Mouse (Mus musculus) retina, postnatal 1 day (tissue): ENCODE measurements at regions not wholly inside any gene's neighbourhood (a gene's known extent, or its start where the extent isn't known, plus 50 kb on each side); places are given as distances from the start of the nearest gene placed in this dataset.
"Not testable (repeated sequence)": the region's sequence is repeated elsewhere in the genome, so short reads cannot be mapped to it uniquely, and the experiment has no call there.

Experiments used
- DNase-seq: peaks from one replicate; pipeline ENCODE4 v3.0.0-alpha.2; 2012

GRCm38 (mm10) chr3:120477232-120477631 lies 693.0 kb upstream of the Ptbp2 start:
- no peak for DNase-seq

DNA sequence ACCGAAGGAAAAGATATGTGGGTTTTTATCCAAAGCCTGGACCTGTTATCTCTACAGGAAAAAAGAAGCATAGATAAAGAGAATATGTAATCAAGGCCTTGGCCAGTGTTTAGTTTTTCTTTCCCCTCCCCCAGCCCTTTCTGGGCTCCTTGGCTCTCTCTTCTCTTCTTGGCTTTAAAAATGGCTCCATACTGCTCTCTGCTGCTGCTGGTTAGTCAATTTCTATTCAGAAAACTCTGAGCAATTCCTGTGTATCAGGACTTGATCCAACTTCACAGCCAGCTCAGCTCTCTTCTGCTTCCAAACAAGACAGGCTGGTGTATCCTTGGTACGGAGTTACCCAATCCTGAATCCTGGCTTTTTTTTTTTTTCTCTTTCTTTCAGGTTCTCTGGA lies 689.4 kb upstream of the Ptbp2 start:
- peak; percentile 55 for DNase-seq

DNA sequence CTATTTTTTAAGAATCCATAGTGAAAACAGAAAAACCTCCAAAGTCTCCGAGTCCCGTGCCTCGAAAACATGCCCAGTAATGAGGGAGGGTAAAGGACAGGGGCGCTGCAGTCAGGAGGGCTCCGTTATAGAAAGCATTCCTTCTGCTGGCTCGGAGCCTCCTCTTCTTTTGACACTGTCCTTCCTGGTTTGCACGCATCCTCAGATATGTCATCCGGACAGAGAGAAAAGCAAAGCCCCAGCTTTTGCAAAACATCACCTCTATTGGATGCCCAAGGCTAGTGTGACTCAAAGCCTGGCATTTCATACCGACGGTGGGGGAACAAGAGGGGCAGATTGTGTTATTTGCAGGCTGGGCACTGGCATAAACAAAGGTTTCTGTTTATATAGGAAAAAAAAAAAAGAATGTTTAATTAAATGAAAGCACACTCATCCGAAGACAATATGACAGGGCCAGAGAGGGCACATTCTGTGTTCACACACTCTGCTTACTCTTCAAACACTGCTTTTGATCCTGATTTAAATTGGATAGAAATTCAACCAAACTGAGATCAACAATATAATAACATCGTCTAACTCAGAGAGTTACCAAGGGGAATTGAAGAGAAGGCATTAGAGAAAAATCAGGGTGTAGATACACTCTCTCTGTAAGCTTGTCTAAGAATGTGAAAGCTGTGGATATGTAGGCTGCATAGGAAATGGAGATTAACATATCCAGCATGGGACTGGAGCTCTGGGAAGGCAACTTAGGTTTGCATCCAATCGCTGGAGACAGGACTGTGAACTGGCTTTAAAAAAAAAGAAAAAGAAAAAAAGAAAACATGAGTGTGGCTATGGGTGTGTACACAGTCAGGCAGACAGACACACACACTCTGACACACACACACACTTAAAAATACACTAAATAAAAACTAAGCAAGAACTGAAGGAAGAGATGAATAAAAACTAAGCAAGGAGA lies 688.7 kb upstream of the Ptbp2 start:
- peak; percentile 57 for DNase-seq

- DNase-seq: no peak
Measured at GRCm38 (mm10) chr3:120471878-120472444, 687.7 kb upstream of the Ptbp2 start.

GRCm38 (mm10) chr3:120468887-120469286 lies 684.6 kb upstream of the Ptbp2 start:
- DNase-seq: no peak

- DNase-seq: peak; percentile 2
Measured at GRCm38 (mm10) chr3:120460717-120461116, 676.5 kb upstream of the Ptbp2 start.

DNA sequence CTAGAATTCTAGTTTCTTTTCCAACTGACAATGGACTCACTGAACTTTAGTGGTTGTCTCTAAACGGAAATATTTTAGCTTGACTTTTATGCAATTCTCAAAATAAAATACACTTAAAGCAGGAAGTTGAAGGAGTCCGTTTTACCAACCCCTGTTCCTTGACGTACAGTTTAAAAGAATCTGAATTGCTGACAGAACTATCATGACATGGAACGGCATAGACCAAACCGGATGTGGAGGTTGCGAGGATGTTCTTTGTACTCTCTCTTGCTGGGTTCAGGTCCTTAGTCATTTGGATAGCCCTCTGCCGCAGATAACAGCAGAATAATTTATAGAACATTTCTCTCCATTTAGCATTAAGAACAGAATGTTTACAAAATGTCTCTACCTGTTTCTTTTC lies 673.6 kb upstream of the Ptbp2 start:
- no peak for DNase-seq

DNA sequence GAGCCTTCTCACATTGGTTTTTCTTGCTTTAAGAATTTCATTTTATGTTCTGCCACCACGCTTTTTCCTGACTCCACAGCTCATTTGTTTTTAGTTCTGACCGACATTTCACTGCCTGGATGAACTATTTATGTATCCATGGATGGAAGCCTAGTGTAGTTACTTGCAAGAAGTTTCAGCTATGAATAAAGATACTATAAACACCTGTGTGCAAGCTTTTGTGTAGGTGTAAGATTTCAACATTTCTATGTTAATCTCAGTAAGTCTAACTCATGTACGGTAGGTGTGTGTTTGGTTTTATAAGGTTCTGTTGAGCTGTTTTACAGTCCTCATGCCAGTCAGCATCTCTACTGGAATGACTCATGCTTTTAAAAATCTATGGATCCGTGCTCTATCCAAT lies 656.9 kb upstream of the Ptbp2 start:
- DNase-seq: no peak

DNA sequence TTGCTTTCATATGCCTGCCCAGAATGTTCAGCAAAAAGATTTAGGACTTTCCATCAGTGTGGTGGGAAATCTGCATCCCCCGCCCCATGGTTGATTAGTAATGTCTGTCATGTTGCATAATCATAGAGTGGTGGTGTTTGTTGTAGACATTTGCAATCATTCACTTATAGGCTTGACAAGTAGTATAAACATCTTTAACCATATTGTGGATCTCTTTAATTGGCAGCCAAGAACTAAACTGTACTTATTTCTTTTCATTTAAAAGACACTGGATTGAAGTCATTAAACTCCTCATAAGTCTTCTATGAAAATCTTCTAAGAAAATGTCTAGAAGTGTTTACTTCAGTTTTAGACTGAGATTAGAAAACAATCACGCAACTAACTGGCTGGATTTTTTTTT lies 646.0 kb upstream of the Ptbp2 start:
- no peak for DNase-seq

DNA sequence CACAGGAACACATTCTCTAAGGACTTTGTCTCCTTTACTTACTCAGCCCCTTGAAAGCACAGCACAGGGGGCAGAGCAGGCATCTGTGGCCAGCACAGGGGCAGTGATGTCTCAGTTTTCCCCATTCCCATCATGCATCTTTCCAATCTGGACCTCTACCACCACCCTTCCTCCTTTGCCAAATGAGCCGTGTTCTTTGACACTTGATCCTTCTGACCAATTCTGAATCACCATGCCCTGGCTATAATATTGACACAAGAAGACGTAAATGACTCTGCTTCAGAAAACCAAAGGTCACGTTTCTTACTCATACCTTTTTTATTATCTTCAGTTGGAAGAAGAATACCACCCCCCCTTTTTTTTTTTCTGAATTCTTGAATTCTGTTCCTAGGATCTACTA lies 632.4 kb upstream of the Ptbp2 start:
- no peak for DNase-seq

DNA sequence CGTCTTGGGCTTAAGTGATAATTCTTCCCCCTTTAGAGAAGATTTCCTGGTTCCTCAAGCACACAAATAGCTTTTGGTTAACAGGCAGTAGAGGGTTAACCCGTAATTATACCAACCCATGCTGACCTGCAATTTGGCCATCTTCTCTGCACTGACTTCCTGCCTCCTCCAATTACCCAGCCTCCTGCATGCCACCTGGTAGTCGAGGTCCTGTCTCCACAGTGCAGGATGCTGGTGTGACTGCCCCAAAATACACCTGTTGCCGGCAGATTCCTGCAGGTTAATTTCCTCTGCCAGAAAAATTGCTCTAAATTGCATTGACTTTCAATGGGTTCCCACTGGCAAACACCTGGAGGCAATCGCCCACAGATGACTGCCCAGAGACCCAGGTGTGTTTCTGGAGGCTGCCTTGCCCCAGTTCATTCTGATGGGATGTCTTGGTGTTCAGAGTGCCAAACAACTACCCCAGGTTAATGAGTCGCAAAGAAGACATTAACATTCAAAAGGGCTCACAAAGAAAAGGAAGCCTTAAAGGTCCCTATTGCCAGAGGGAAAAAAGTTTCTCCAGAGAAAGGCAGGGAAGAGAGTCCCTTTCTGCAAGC lies 591.5 kb upstream of the Ptbp2 start:
- DNase-seq: no peak

DNA sequence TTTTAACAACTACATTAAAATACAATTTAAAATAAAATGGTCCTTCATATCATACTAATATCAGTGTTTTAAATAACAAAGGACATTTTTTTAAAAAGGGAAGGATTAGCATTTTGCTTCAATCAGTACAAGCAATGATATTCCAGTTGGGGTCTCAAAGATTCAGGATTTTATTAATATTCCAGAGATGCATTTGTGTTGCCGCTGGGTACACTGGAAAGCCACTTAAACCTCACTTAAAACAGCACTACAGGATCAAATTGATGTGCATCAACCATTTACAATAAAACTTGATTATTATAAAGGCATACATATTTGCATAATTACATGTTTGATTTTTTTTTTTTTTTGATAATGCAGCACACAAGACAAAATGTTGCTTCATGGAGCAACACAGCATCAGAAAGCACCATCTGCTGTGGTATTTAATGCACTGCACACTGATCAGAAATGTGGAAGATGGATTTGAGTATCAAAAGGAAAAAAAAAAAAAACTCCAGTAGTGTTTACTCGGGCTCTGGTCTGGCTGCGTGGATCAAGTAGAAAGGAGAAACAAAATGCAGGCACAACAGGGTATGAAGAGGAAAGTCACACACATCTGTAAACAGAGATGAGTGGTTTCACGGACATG lies 558.6 kb upstream of the Ptbp2 start:
- DNase-seq: no peak

DNA sequence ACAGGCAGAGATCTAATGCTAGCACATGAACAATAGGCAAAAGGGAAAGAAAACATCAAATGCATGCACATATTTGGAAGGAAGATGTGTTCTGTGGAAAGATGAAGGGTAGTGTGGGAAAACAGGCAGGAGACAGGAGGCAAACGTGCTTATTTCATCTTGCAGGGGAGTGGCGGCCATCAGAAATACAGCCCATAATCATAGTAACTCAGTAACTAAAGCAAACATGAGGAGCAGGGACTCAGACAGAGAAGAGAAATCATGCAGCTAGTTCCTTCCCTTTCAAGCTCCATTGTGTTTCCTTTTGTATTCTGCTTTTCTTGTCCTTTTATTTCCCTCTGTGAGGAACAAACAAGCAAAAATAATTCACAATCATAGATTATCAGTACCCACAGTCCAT lies 557.6 kb upstream of the Ptbp2 start:
- no peak for DNase-seq

DNA sequence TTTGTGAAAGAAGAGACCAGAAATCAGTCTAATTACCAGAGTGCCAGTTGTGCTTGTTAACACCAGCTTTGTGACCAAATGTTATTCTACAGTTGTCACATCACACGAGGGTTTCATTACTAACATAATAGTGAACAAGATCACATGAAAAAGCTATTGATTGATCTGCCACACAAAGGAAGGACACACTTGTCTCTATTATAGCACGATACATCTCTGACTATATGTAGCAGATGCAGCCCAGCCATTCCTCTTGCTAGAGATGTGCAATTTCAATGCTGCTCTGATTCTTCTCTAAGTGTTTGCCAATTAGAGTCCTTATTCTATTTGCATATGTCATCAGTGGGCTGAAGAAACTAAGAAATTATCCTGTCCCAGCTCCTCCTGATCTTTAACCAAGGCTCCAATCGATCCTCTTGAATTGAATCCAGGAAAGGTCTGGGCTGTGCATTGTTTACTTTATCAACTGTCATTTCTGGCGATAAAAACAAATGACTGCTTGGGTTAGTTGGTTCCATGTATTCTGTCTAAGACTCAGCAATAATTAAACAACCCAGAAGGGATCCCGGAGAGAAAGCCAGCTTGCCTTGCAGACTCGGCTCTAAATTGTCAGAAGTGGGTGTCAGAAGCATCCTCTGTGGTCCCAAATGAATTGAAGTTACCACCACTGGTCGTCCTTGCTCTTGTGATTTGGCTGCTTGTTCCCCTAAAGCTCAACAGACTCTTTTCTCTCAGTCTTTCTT lies 551.7 kb upstream of the Ptbp2 start:
- no peak for DNase-seq

GRCm38 (mm10) chr3:120307042-120307441 lies 522.8 kb upstream of the Ptbp2 start:
- DNase-seq: not testable (repeated sequence)

- DNase-seq: peak; percentile 18
Measured at GRCm38 (mm10) chr3:120305608-120306007, 521.3 kb upstream of the Ptbp2 start.
